Mouse (Mus musculus): ENCODE measurements around the gene Trim30b. TPM values are rescaled to one million over a fixed set of nuclear protein-coding genes. Genes with fewer than 3 reads are reported as not detected.
"Not testable (repeated sequence)": the region's sequence is repeated elsewhere in the genome, so short reads cannot be mapped to it uniquely, and the experiment has no call there.

Gene Trim30b
- total and polyA plus RNA-seq, 3 experiments: 1.1 to 4.6 (median 4.4) TPM

- no peak for TF ChIP-seq CHD1 (IDR thresholded peaks at IDR 0.05; ENCODE audit: low read depth, low read length)
- no peak for TF ChIP-seq MAFK (IDR thresholded peaks at IDR 0.05; ENCODE audit: insufficient replicate concordance, low read length)
- TF ChIP-seq TBP (conservative IDR thresholded peaks at IDR 0.05; ENCODE audit: low read depth, low read length): peak; percentile 81; the same call in 1 of the 2 replicates
- no peak for TF ChIP-seq JUND (conservative IDR thresholded peaks at IDR 0.05; ENCODE audit: low read depth, low read length)
- TF ChIP-seq POLR2AphosphoS2 (IDR thresholded peaks at IDR 0.05; ENCODE audit: low read depth, low read length): peak; percentile 76; the same call in 1 of the 2 replicates
- no peak for TF ChIP-seq GABPA (IDR thresholded peaks at IDR 0.05; ENCODE audit: insufficient replicate concordance, low read depth, low read length)
- no peak for TF ChIP-seq UBTF (IDR thresholded peaks at IDR 0.05; ENCODE audit: low read depth, low read length)
- TF ChIP-seq MAX (IDR thresholded peaks at IDR 0.05; ENCODE audit: low read length): no peak
- TF ChIP-seq MEF2A (IDR thresholded peaks at IDR 0.05; ENCODE audit: borderline replicate concordance, low read depth, low read length): no peak
- no peak for TF ChIP-seq JUN (IDR thresholded peaks at IDR 0.05; ENCODE audit: insufficient read depth, low read depth, low read length)
- TF ChIP-seq ELF1 (IDR thresholded peaks at IDR 0.05; ENCODE audit: low read depth, low read length): peak; percentile 62
- TF ChIP-seq BHLHE40 (IDR thresholded peaks at IDR 0.05; ENCODE audit: low read depth, low read length): peak; percentile 68
- peak; percentile 83 for TF ChIP-seq POLR2A (IDR thresholded peaks at IDR 0.05; ENCODE audit: low read depth, low read length)
- TF ChIP-seq SMC3 (IDR thresholded peaks at IDR 0.05; ENCODE audit: low read depth, low read length): peak; percentile 8; the same call in 1 of the 2 replicates
These were observed 16.7 kb downstream of the Trim30b start, which contains the start of gene Trim12c (continued) for GRCm38 (mm10) chr7:104352717-104353599.

GRCm38 (mm10) chr7:104348043-104348442 lies 21.6 kb downstream of the Trim30b start:
- DNase-seq (ENCODE audit: extremely low read depth); H3K27ac ChIP-seq (ENCODE audit: insufficient read depth, low read depth); H3K4me3 ChIP-seq (replicated peaks in 1 of 3; ENCODE audit: low read depth in 2 of 3, low read length in 2 of 3, poor library complexity in 1 of 3); H3K9ac ChIP-seq (ENCODE audit: insufficient read depth, low read depth); dilution Hi-C loops (cut with MboI; ENCODE audit: extremely low pct_ligation_motif_present, extremely low pct_unique_long_range_greater_than_20kb, low sequenced_read_pairs); H3K4me2 ChIP-seq (ENCODE audit: insufficient read depth, low read depth, poor library complexity, severe bottlenecking); H3K9me3 ChIP-seq (replicated peaks; ENCODE audit: low read length); H3K27me3 ChIP-seq (replicated peaks); in situ Hi-C loops (cut with MboI; ENCODE audit: low pct_ligation_motif_present, low pct_unique_long_range_greater_than_20kb, low sequenced_read_pairs): not testable (repeated sequence)
- peaks cover 19 to 22% of the 10 kb centered on the region in 2 experiments for H3K36me3 ChIP-seq (replicated peaks in 1 of 2; ENCODE audit: control insufficient read depth in 1 of 2, insufficient read depth in 1 of 2, low read length in 1 of 2)
- H3K4me1 ChIP-seq (ENCODE audit: control insufficient read depth in 1 of 2, insufficient read depth in 2 of 2): peaks cover 0 to 10% of the 10 kb centered on the region in 2 experiments; a peak in 1 of 4 replicates
- H3K79me2 ChIP-seq (replicated peaks; ENCODE audit: control insufficient read depth, extremely low read depth, insufficient read depth, poor library complexity, severe bottlenecking): 0 out of 2 replicates have a peak, but pooled peaks cover 10% of the 10 kb centered on the region

- DNase-seq (ENCODE audit: extremely low read depth); H3K4me1 ChIP-seq (ENCODE audit: control insufficient read depth in 1 of 2, insufficient read depth in 2 of 2); H3K4me3 ChIP-seq (replicated peaks in 1 of 3; ENCODE audit: low read depth in 2 of 3, low read length in 2 of 3, poor library complexity in 1 of 3); H3K27ac ChIP-seq (ENCODE audit: insufficient read depth, low read depth); H3K9ac ChIP-seq (ENCODE audit: insufficient read depth, low read depth); H3K27me3 ChIP-seq (replicated peaks); dilution Hi-C loops (cut with MboI; ENCODE audit: extremely low pct_ligation_motif_present, extremely low pct_unique_long_range_greater_than_20kb, low sequenced_read_pairs); H3K4me2 ChIP-seq (ENCODE audit: insufficient read depth, low read depth, poor library complexity, severe bottlenecking); in situ Hi-C loops (cut with MboI; ENCODE audit: low pct_ligation_motif_present, low pct_unique_long_range_greater_than_20kb, low sequenced_read_pairs); H3K9me3 ChIP-seq (replicated peaks; ENCODE audit: low read length); H3K79me2 ChIP-seq (replicated peaks; ENCODE audit: control insufficient read depth, extremely low read depth, insufficient read depth, poor library complexity, severe bottlenecking): not testable (repeated sequence)
- peaks cover 9 to 17% of the 10 kb centered on the region in 2 experiments for H3K36me3 ChIP-seq (replicated peaks in 1 of 2; ENCODE audit: control insufficient read depth in 1 of 2, insufficient read depth in 1 of 2, low read length in 1 of 2)
These were observed 28.9 kb downstream of the Trim30b start for GRCm38 (mm10) chr7:104340744-104341143.

- H3K4me2 ChIP-seq (ENCODE audit: insufficient read depth, low read depth, poor library complexity, severe bottlenecking); DNase-seq (ENCODE audit: extremely low read depth); H3K4me3 ChIP-seq (replicated peaks in 1 of 3; ENCODE audit: low read depth in 2 of 3, low read length in 2 of 3, poor library complexity in 1 of 3); H3K27ac ChIP-seq (ENCODE audit: insufficient read depth, low read depth); H3K36me3 ChIP-seq (replicated peaks in 1 of 2; ENCODE audit: control insufficient read depth in 1 of 2, insufficient read depth in 1 of 2, low read length in 1 of 2); H3K79me2 ChIP-seq (replicated peaks; ENCODE audit: control insufficient read depth, extremely low read depth, insufficient read depth, poor library complexity, severe bottlenecking); in situ Hi-C loops (cut with MboI; ENCODE audit: low pct_ligation_motif_present, low pct_unique_long_range_greater_than_20kb, low sequenced_read_pairs); H3K4me1 ChIP-seq (ENCODE audit: control insufficient read depth in 1 of 2, insufficient read depth in 2 of 2); H3K27me3 ChIP-seq (replicated peaks); H3K9ac ChIP-seq (ENCODE audit: insufficient read depth, low read depth); H3K9me3 ChIP-seq (replicated peaks; ENCODE audit: low read length); dilution Hi-C loops (cut with MboI; ENCODE audit: extremely low pct_ligation_motif_present, extremely low pct_unique_long_range_greater_than_20kb, low sequenced_read_pairs): not testable (repeated sequence)
These were observed 34.1 kb downstream of the Trim30b start for GRCm38 (mm10) chr7:104335547-104335946.

GRCm38 (mm10) chr7:104329171-104329570 lies 40.5 kb downstream of the Trim30b start, which contains the start of gene Trim34b:
Gene Trim34b (plus strand): TSS chr7:104329471.
- in situ Hi-C loops (cut with MboI; ENCODE audit: low pct_ligation_motif_present, low pct_unique_long_range_greater_than_20kb, low sequenced_read_pairs); H3K36me3 ChIP-seq (replicated peaks in 1 of 2; ENCODE audit: control insufficient read depth in 1 of 2, insufficient read depth in 1 of 2, low read length in 1 of 2); H3K9ac ChIP-seq (ENCODE audit: insufficient read depth, low read depth); H3K4me2 ChIP-seq (ENCODE audit: insufficient read depth, low read depth, poor library complexity, severe bottlenecking); H3K4me1 ChIP-seq (ENCODE audit: control insufficient read depth in 1 of 2, insufficient read depth in 2 of 2); H3K79me2 ChIP-seq (replicated peaks; ENCODE audit: control insufficient read depth, extremely low read depth, insufficient read depth, poor library complexity, severe bottlenecking); H3K9me3 ChIP-seq (replicated peaks; ENCODE audit: low read length); H3K4me3 ChIP-seq (replicated peaks in 1 of 3; ENCODE audit: low read depth in 2 of 3, low read length in 2 of 3, poor library complexity in 1 of 3); dilution Hi-C loops (cut with MboI; ENCODE audit: extremely low pct_ligation_motif_present, extremely low pct_unique_long_range_greater_than_20kb, low sequenced_read_pairs); DNase-seq (ENCODE audit: extremely low read depth); H3K27me3 ChIP-seq (replicated peaks); H3K27ac ChIP-seq (ENCODE audit: insufficient read depth, low read depth): not testable (repeated sequence)

Measured in CH12.LX (cell line).